Mouse (Mus musculus) megakaryocyte, embryonic 14.5 days (primary cell): ENCODE measurements at regions not wholly inside any gene's neighbourhood (a gene's known extent, or its start where the extent isn't known, plus 50 kb on each side); places are given as distances from the start of the nearest gene placed in this dataset.

Source experiments
- H3K27me3 ChIP-seq: replicated peaks from 2 replicates; pipeline ENCODE3; 2012; ENCODE audit warnings: inconsistent platforms
- H3K36me3 ChIP-seq: replicated peaks from 2 replicates; pipeline ENCODE3; 2012; ENCODE audit warnings: low read length, inconsistent platforms, mixed read lengths
- H3K4me1 ChIP-seq: 2 replicates; pipeline ENCODE4 v1.6.1; 2012; ENCODE audit warnings: inconsistent platforms
- H3K4me3 ChIP-seq: replicated peaks from 2 replicates; pipeline ENCODE3; 2012; ENCODE audit warnings: moderate library complexity, mild to moderate bottlenecking, inconsistent platforms
- H3K9me3 ChIP-seq: 2 replicates; pipeline ENCODE4 v1.6.1; 2012; ENCODE audit warnings: inconsistent platforms
- FLI1 ChIP-seq: IDR thresholded peaks from 2 replicates; pipeline ENCODE4 v1.6.1; 2012; ENCODE audit warnings: low read length, inconsistent platforms, mixed read lengths
- GATA1 ChIP-seq: IDR thresholded peaks from 3 replicates; pipeline ENCODE4 v1.6.1; 2012; ENCODE audit warnings: mixed read lengths, low read length, inconsistent platforms, borderline replicate concordance

GRCm38 (mm10) chr13:115911524-115912459 is 397.7 kb downstream of the Isl1 start:
- H3K4me3 ChIP-seq, result no peak overlapping the region

GRCm38 (mm10) chr13:115910866-115911449 is 398.5 kb downstream of the Isl1 start:
- no peak for TF ChIP-seq GATA1
- no peak for TF ChIP-seq FLI1
- H3K27me3 ChIP-seq, result no peaks in the 10 kb centered on the region
- no peaks in the 10 kb centered on the region for H3K4me1 ChIP-seq
- H3K4me3 ChIP-seq, result no peak overlapping the region
- H3K9me3 ChIP-seq, result peaks cover 8% of the 10 kb centered on the region; the same call in 1 of the 2 replicates
- H3K36me3 ChIP-seq, result no peaks in the 10 kb centered on the region

More at GRCm38 (mm10) chr13:115911524-115912459, 397.7 kb downstream of the Isl1 start:
- Histone ChIP-seq H3K36me3 (no peaks in the 10 kb centered on the region), H3K4me1 (no peaks in the 10 kb centered on the region), H3K27me3 (no peaks in the 10 kb centered on the region), H3K9me3 (0 out of 2 replicates have a peak, but pooled peaks cover 5% of the 10 kb centered on the region)
- no peak for TF ChIP-seq GATA1
- no peak for TF ChIP-seq FLI1

DNA sequence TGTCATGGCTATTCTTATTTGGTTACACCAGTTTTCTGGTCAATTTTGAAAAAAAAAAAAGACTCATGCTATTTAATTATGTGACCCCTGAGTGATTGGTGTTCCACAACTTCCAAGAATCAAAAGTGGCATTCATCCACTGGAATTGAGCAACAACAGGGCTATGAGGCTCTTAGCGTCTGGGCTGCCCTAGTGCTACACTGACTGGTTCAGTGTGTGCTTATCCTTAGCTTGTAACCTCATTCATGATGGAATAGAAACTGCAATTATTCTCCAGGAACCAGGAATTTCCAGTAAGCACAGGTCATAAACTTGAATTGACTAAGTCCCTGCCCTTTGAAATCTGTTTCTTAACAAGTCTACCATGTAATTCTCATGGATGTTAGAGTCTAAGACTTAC is 428.9 kb downstream of the Isl1 start:
- H3K4me1 ChIP-seq, result no peaks in the 10 kb centered on the region
- H3K4me3 ChIP-seq, result no peak overlapping the region
- TF ChIP-seq FLI1 (no peak), GATA1 (no peak)

DNA sequence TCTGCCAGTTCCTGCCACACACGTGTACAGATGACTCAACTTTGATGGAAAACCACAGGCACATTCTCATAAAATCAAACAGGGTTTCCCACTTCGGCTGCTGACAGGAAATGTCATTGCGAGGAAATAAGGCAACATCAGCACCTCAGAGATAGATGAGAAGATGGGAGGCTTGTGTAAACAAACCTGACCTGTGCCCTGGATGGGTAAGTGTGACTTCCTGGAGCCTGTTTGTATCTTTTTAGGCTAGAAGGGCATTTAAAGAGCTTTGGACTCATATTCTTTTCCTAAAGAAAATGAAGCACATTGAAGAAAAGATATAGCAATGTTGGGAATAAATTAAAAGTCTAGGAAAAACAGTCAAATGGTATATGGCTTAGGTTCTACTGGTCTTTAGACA is 449.0 kb downstream of the Isl1 start:
- Histone ChIP-seq H3K9me3 (peaks cover 18% of the 10 kb centered on the region), H3K4me3 (no peak overlapping the region), H3K27me3 (no peaks in the 10 kb centered on the region), H3K4me1 (no peaks in the 10 kb centered on the region), H3K36me3 (no peaks in the 10 kb centered on the region)
- no peak for TF ChIP-seq GATA1
- TF ChIP-seq FLI1, result no peak

More for the DNA sequence above, 428.9 kb downstream of the Isl1 start:
- Histone ChIP-seq H3K36me3 (no peaks in the 10 kb centered on the region), H3K9me3 (no peaks in the 10 kb centered on the region), H3K27me3 (no peaks in the 10 kb centered on the region)

GRCm38 (mm10) chr13:115856632-115857031 is 452.9 kb downstream of the Isl1 start:
- Histone ChIP-seq H3K4me1 (no peaks in the 10 kb centered on the region), H3K36me3 (no peaks in the 10 kb centered on the region), H3K4me3 (no peak overlapping the region), H3K27me3 (no peaks in the 10 kb centered on the region), H3K9me3 (peaks cover 6% of the 10 kb centered on the region; the same call in 1 of the 2 replicates)
- TF ChIP-seq FLI1 (no peak), GATA1 (no peak)

DNA sequence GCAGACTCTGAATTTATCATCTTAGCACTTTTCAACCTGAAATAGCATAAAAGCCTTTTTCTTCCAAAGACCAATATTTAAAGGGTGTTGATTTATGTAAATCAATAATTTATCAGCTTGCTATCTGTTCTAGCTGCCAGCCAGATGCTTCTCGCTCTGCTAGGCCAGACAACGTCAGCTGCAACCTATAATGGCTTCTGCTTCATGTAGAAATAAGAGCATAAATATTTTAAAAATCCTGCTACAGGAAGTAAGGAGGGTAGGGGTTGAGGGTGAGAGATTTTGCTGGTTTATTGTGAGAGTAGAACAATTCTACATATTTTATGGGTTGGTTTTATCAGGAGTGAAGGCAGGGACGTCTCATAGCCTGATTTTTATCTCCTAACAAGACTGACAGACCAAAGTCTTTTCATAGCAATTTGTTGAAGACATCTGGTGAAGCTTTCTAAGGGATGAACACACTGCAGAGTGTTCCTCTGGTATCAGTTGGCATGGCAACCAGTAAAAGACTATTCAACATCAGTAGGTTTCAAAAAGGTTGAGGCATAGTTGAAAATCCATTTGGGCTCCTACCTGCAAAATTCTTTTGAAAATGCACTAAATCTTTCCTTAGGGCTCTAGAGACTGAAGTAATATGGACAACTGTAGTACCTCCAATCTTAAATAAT is 456.7 kb downstream of the Isl1 start:
- Histone ChIP-seq H3K4me1 (no peaks in the 10 kb centered on the region), H3K36me3 (no peaks in the 10 kb centered on the region), H3K4me3 (no peak overlapping the region), H3K9me3 (0 out of 2 replicates have a peak, but pooled peaks cover 3% of the 10 kb centered on the region), H3K27me3 (no peaks in the 10 kb centered on the region)
- no peak for TF ChIP-seq GATA1
- TF ChIP-seq FLI1, result no peak

GRCm38 (mm10) chr13:115843121-115843520 is 466.4 kb downstream of the Isl1 start:
- Histone ChIP-seq H3K4me1 (no peaks in the 10 kb centered on the region), H3K9me3 (no peaks in the 10 kb centered on the region), H3K4me3 (no peak overlapping the region), H3K27me3 (no peaks in the 10 kb centered on the region), H3K36me3 (no peaks in the 10 kb centered on the region)
- no peak for TF ChIP-seq GATA1
- TF ChIP-seq FLI1, result no peak

DNA sequence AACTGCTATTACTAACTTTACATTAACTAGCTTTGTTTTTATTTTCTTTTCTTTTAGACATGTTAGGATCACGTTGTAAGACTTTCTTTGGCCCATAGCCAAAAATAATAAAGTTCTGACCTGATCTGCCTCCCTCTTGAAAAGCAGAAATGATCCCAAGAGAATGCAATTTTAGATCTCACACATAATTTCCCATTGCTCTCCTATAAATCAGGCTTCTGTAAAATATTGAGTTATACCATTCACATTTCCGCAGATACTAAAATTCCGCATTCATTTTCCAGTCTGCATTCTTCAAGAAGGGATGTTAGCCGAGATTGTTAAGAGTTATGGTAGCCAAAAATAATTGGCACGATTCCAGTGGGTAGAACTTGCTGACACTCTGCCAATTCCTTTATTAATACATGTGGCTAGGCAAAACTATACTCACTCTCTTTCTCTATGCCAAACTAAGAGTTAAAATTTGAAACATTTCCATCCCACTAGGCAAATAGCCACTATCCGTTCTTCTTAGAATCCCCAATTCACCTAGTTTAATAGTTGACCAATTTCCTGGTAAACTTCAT is 473.2 kb downstream of the Isl1 start:
- no peaks in the 10 kb centered on the region for H3K36me3 ChIP-seq
- H3K4me3 ChIP-seq, result no peak overlapping the region
- no peaks in the 10 kb centered on the region for H3K4me1 ChIP-seq
- no peaks in the 10 kb centered on the region for H3K27me3 ChIP-seq
- TF ChIP-seq GATA1, result no peak
- TF ChIP-seq FLI1, result no peak
- H3K9me3 ChIP-seq, result no peaks in the 10 kb centered on the region

DNA sequence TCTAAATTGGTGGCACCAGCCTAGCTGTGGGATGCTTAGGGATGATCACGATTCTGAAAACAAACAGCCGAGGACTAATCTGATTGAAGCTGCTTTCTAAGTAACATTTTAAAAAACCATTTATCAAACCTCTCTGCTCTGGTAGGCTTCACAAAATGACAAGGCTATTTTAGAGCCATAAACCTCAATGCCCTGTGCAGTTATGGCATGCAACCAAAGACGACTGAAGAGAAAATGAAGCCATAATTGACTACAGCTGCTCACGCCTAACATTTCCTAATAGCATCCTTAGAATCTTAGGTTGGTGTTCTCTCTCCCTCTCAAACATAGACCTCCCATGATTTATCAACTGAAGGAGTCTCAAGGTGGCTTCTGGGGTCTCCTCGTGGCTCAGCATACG is 484.3 kb downstream of the Isl1 start:
- no peak for TF ChIP-seq GATA1
- no peak for TF ChIP-seq FLI1
- no peaks in the 10 kb centered on the region for H3K36me3 ChIP-seq
- no peaks in the 10 kb centered on the region for H3K4me1 ChIP-seq
- H3K27me3 ChIP-seq, result no peaks in the 10 kb centered on the region
- H3K9me3 ChIP-seq, result 0 out of 2 replicates have a peak, but pooled peaks cover 5% of the 10 kb centered on the region
- no peak overlapping the region for H3K4me3 ChIP-seq

GRCm38 (mm10) chr13:115822527-115822926 is 487.0 kb downstream of the Isl1 start:
- Histone ChIP-seq H3K36me3 (no peaks in the 10 kb centered on the region), H3K4me1 (no peaks in the 10 kb centered on the region), H3K4me3 (no peak overlapping the region), H3K27me3 (no peaks in the 10 kb centered on the region), H3K9me3 (0 out of 2 replicates have a peak, but pooled peaks cover 5% of the 10 kb centered on the region)
- TF ChIP-seq GATA1 (no peak), FLI1 (no peak)
